Mouse (Mus musculus) neural tube, embryonic 13.5 days (tissue): ENCODE data around the gene C8g. TPM values are rescaled to one million over a fixed set of nuclear protein-coding genes. Genes with fewer than 3 reads are reported as not detected.
A peak's percentile ranks its signal among the peaks of the same experiment; 100 is the strongest.

Experiments
- ATAC-seq: fragments of 200-750 bp; cut with Nextera tagmentation; 2 replicates; pipeline ENCODE4 v1.8.0; 2017; ENCODE audit warnings: low read depth, mild to moderate bottlenecking, moderate TSS enrichment, moderate library complexity
- H3K27ac ChIP-seq: fragments of 300-500 bp; sonication (generic); replicated peaks from 2 replicates; pipeline ENCODE4 v1.5.1; 2015; ENCODE audit warnings: moderate library complexity, mild to moderate bottlenecking, inconsistent platforms
- H3K27me3 ChIP-seq: fragments of 300-500 bp; sonication (generic); 2 replicates; pipeline ENCODE4 v1.6.1; 2015; ENCODE audit warnings: mild to moderate bottlenecking, inconsistent platforms
- H3K36me3 ChIP-seq: fragments of 300-500 bp; sonication (generic); 2 replicates; pipeline ENCODE4 v1.6.1; 2015; ENCODE audit warnings: mild to moderate bottlenecking, inconsistent platforms
- H3K4me1 ChIP-seq: fragments of 300-500 bp; sonication (generic); replicated peaks from 2 replicates; pipeline ENCODE4 v1.6.1; 2015; ENCODE audit warnings: inconsistent platforms
- H3K4me2 ChIP-seq: fragments of 300-500 bp; sonication (generic); 2 replicates; pipeline ENCODE4 v1.6.1; 2015; ENCODE audit warnings: inconsistent platforms, mild to moderate bottlenecking, moderate library complexity
- H3K4me3 ChIP-seq: fragments of 300-500 bp; sonication (generic); 2 replicates; pipeline ENCODE4 v1.5.1; 2015; ENCODE audit warnings: mild to moderate bottlenecking, inconsistent platforms
- H3K9ac ChIP-seq: fragments of 300-500 bp; sonication (generic); 2 replicates; pipeline ENCODE4 v1.6.1; 2015; ENCODE audit warnings: moderate library complexity, mild to moderate bottlenecking, inconsistent platforms
- H3K9me3 ChIP-seq: fragments of 300-500 bp; sonication (generic); 2 replicates; pipeline ENCODE4 v1.6.1; 2016; ENCODE audit warnings: inconsistent platforms
- WGBS: fragments of 180-500 bp; shearing (Covaris S2); methylation state at CpG from one replicate; pipeline ENCODE4 v1.1.7; 2015; 5-methylcytosine and 5-hydroxymethylcytosine counted together
- polyA plus RNA-seq: library from polyadenylated mRNA; unstranded; fragments of >200 nt; fragmentation: Nextera tagmentation; extraction: Ambion mirVana; gene quantifications from 2 replicates; pipeline ENCODE4 v1.2.1, GENCODE M21; 2015

C8g gene
- polyA plus RNA-seq, 1 experiment from 2014 or later: 5.7 TPM

DNA sequence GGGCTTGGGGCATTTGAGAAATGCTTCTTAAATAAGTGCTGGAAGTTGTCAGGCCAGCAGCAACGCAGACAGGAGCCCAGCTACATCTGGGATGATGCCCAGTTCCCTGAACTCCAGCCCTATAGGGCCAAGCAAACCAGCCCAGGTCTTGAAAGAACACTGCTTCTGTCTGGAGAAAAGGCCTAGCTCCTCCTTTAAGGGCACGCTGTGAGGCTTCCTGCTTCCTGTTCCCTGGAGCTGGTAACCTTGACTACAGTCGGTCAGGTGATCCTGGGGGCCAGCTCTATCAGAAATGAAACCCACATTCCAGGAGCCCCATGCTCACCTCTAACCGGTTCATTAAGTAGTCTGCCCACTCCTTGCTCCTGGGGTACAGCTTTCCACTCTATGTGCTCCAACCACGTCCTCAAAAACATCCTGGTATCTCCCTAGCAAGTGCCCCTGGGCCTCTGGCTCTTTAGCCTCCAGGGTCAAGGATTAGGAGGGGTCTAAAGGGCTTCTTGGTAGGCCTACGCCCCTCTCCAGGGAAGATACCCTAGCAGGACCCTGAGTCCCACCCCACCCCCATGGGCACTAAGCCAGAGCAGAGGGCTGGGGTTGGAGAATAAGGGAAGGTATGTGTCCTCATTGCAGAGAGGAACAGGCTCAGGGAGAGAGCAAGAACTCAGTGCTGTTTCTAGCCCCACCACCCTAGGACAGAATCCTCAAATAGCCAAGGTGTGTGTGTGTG lies 3.5 kb downstream of the C8g start:
- Histone ChIP-seq H3K4me1 (peaks cover 18% of the 10 kb centered on the region), H3K27ac (no peak overlapping the region), H3K4me3 (no peak overlapping the region), H3K9ac (peak overlapping the region; percentile 8; the same call in 1 of the 2 replicates), H3K9me3 (no peaks in the 10 kb centered on the region), H3K27me3 (no peaks in the 10 kb centered on the region), H3K36me3 (peaks cover 4% of the 10 kb centered on the region), H3K4me2 (no peak overlapping the region)
- WGBS: 62% methylated on average over 6 of the region's 6 CpGs
- no peak for ATAC-seq

DNA sequence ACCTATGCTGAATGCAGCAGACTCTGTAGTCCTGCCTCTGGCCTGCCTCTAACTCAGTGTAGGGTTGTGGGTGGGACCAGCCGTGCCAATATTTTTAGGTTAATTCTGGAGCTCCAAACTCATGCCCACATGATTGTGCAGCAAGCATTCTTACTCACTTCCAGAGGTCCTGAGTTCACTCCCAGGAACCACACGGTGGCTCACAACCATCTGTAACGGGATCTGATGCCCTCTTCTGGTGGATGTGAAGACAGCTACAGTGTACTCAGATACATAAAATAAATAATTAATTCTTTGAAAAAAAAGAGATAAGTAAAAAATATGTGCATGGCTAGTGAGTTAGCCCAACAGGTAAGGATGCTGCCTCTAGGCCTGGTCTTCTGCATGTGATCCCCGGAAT lies 5.1 kb downstream of the C8g start:
- peaks cover 8% of the 10 kb centered on the region for H3K4me1 ChIP-seq
- 45% methylated on average over 4 of the region's 4 CpGs for WGBS
- no peaks in the 10 kb centered on the region for H3K9me3 ChIP-seq
- no peak overlapping the region for H3K4me3 ChIP-seq
- no peak overlapping the region for H3K27ac ChIP-seq
- no peak overlapping the region for H3K9ac ChIP-seq
- no peak overlapping the region for H3K4me2 ChIP-seq
- H3K27me3 ChIP-seq: no peaks in the 10 kb centered on the region
- no peak for ATAC-seq
- no peaks in the 10 kb centered on the region for H3K36me3 ChIP-seq

DNA sequence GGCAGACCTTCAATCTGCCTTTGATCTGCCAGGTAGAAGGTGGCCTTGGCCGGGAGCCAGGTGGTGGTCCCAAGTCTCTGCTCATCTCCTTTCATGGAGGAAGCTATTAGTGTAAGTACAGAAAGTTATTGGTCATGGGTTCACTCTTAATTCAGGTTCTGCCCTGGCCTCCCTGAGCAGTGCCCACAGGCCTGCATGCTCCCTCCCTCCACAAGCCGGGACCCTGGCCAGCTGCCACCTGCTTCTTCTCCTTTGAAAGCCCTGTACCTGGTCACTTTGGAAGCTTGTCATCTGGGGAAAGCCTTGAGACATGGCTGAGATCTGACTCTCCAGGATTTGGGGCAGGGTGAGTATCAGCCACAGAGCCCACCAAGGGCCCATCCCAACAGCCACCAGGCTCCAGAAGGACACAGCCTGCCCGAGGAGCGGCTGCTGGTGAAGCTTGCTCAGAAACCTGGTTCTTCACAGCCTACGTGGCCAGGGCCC lies 8.0 kb downstream of the C8g start, which contains the start of gene Lcn12:
TSS of gene Lcn12 (minus strand) at position 436 of the 486 bp plus-strand sequence.
- WGBS: 84% methylated on average over 5 of the region's 5 CpGs

DNA sequence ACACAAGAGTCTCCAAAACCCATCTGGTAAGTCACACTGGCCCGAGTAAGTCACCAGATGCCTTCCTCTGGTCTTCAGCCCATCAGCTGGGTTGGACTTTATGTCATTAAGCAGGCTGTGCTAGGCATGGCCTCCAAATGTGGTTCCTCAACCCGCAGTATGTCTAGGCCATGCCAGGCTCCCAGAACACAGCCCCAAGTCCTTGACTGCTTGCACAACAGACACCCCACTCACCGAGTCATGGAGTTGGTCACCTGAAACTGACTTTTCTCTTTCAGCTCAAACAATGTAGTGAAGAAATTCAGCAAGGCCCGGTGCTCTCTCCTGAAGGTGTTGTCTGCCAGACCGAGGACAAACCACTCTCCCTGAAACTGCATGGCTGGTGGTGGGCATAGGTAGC lies 8.5 kb downstream of the C8g start:
- Histone ChIP-seq H3K9me3 (no peaks in the 10 kb centered on the region), H3K27me3 (no peaks in the 10 kb centered on the region), H3K9ac (no peak overlapping the region), H3K4me3 (no peak overlapping the region), H3K36me3 (no peaks in the 10 kb centered on the region), H3K27ac (no peak overlapping the region), H3K4me1 (no peaks in the 10 kb centered on the region), H3K4me2 (no peak overlapping the region)
- ATAC-seq: no peak
- 87% methylated on average over 5 of the region's 5 CpGs for WGBS

More for the DNA sequence above, 8.0 kb downstream of the C8g start, which contains the start of gene Lcn12:
- H3K4me2 ChIP-seq: no peak within 1 kb of the TSS
- H3K9ac ChIP-seq: no peak within 1 kb of the TSS
- H3K9me3 ChIP-seq: no peaks in the 10 kb centered on the region
- H3K4me3 ChIP-seq: no peak within 1 kb of the TSS
- H3K4me1 ChIP-seq: no peaks in the 10 kb centered on the region
- H3K36me3 ChIP-seq: no peaks in the 10 kb centered on the region
- H3K27ac ChIP-seq: no peak within 1 kb of the TSS
- ATAC-seq: no peak
- no peaks in the 10 kb centered on the region for H3K27me3 ChIP-seq

DNA sequence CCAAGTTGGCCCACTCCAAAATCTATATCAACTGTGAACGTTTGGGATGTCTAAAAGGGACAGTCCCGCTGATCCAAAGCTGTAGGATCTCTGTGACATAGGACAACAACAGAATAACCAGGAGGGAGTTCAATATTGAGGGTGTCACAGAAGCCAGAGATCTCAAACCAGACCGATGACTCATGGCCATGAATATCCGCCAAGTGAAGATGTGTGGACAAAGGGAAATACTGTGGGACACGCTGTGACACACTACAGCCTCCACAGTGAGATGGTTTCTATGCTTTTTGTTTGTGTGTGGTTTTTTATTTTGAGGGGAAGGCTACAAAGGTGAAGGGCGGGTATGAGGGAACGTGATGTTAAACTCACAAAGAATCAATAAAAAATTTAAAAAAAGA lies 12.8 kb downstream of the C8g start:
- H3K9ac ChIP-seq: no peak overlapping the region
- WGBS: 85% methylated on average over 7 of the region's 7 CpGs

DNA sequence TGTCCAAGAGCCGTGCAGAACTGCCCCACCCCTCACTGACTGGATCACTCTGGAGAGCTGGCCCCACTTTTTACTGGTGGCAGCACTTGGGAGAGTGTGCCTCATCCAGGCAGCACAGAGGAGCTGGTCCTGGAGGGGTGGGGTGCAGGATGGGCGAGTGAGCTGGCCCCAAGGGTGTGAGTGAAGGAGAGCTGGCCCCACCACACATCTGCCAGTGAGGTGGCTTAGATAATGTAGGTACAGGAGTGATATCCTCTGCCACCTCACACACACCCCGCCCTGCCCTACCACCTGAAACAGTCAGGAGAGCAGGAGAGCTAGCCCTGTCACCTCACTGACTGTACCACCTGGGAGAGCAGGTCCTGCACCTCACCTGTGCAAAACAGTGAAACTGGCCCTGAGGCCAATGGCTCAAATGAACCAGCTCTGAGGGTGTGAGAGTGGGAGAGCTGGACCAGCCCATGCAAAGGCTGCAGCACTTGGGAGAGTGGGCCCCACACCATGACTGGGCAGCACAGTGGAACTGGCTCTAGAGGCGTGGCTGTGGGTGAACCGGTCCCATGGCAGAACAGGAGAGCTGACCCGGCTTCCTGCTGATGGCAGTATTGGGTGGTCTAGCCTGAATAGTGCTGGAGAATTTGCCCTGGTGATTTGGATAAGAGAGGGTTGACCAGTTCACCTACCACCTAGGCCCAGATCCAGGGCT lies 13.4 kb downstream of the C8g start:
- no peaks in the 10 kb centered on the region for H3K9me3 ChIP-seq
- H3K27me3 ChIP-seq: no peaks in the 10 kb centered on the region
- H3K36me3 ChIP-seq: no peaks in the 10 kb centered on the region
- no peak for ATAC-seq
- no peak overlapping the region for H3K4me2 ChIP-seq
- no peak overlapping the region for H3K27ac ChIP-seq
- 82% methylated on average over 6 of the region's 6 CpGs for WGBS
- no peak overlapping the region for H3K4me3 ChIP-seq
- no peak overlapping the region for H3K9ac ChIP-seq
- no peaks in the 10 kb centered on the region for H3K4me1 ChIP-seq

More for the DNA sequence above, 12.8 kb downstream of the C8g start:
- Histone ChIP-seq H3K4me2 (no peak overlapping the region), H3K27me3 (no peaks in the 10 kb centered on the region), H3K9me3 (no peaks in the 10 kb centered on the region), H3K4me3 (no peak overlapping the region), H3K4me1 (no peaks in the 10 kb centered on the region), H3K36me3 (no peaks in the 10 kb centered on the region), H3K27ac (no peak overlapping the region)
- no peak for ATAC-seq

DNA sequence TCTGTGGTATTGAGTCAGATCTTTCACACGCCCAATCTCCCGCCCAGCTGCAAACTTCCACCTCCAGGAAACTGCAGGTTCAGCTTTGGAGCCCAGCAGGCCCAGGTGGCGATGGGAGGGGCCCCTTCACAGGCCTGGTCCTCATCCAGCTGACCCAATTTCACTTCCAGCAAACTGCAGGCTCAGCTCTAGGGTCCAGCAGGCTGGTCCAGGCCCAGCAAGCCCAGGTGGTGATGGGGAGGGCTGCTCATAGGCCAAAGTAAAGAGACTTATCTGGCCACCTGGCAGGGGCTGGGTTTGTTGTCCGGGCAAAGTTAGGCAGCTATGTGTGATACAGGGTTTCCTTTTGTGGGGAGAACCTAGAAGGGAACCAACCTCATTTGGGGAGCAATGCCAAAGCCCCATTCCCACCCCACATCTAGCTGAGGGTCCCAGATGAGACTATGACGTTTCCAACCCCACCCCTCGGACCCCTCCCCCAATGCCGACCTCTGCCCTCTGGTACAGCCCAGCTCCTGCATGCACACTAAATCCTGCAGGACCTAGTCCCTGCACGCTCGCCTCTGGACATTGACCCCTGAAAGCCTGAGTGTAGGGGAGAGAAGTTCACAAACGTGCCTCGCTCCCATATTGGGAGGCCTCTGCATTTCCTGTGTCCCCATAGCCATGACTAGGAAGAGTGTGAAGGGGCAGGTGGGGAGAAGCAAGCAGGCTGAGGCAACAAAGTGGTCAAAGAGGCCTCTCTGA lies 16.4 kb downstream of the C8g start:
- no peak overlapping the region for H3K4me2 ChIP-seq
- H3K9me3 ChIP-seq: no peaks in the 10 kb centered on the region
- H3K9ac ChIP-seq: no peak overlapping the region
- H3K4me1 ChIP-seq: no peaks in the 10 kb centered on the region
- 72% methylated on average over 11 of the region's 11 CpGs for WGBS
- H3K27ac ChIP-seq: no peak overlapping the region
- no peaks in the 10 kb centered on the region for H3K36me3 ChIP-seq
- ATAC-seq: no peak
- H3K27me3 ChIP-seq: no peaks in the 10 kb centered on the region
- H3K4me3 ChIP-seq: no peak overlapping the region

DNA sequence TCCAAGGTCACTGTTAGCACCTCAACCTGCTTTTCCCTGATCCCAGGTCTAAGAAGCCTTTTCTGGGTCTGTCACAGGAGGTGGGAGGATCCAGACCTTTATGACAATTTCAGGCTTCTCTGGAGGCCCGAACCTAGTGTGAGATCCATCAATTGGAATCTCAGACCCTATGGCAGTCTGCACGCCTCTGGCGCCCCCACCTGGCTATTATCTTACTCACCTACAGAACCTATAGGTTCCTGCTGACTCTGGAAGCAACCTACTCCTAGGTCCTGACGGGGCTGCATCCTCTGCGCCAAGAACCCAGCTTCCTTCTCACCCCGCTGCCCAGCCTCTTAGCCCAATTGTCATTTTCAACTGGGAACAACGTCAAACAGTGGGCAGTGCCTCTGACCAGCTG lies 18.6 kb downstream of the C8g start:
- no peak for ATAC-seq
- Histone ChIP-seq H3K9ac (no peak overlapping the region), H3K4me3 (no peak overlapping the region), H3K9me3 (no peaks in the 10 kb centered on the region), H3K4me1 (no peaks in the 10 kb centered on the region), H3K36me3 (no peaks in the 10 kb centered on the region), H3K27ac (no peak overlapping the region), H3K4me2 (no peak overlapping the region), H3K27me3 (no peaks in the 10 kb centered on the region)
- 26% methylated on average over 7 of the region's 7 CpGs for WGBS

DNA sequence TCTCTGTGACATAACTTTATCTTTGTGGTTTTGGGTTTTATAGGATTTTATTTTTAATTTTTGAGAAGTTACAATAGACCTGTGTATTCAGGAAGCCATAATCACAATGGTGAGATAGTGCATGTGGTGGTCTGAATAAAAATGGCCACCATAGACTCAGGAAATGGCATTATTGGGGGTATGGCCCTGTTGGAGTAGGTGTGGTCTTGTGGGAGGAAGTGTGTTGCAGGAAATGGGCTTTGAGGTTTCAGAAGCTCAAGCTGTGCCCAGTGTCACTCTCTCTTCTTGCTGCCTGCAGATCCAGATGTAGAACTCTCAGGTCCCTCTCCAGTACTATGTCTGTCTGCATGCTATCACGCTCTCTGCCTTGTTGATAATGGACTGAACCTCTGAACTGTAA lies 21.0 kb downstream of the C8g start:
- H3K27me3 ChIP-seq: no peaks in the 10 kb centered on the region
- WGBS: 100% methylated on average over 1 of the region's 1 CpGs
- no peak overlapping the region for H3K9ac ChIP-seq
- no peak overlapping the region for H3K4me2 ChIP-seq
- no peak overlapping the region for H3K4me3 ChIP-seq
- no peaks in the 10 kb centered on the region for H3K9me3 ChIP-seq
- H3K27ac ChIP-seq: no peak overlapping the region
- H3K36me3 ChIP-seq: no peaks in the 10 kb centered on the region
- H3K4me1 ChIP-seq: no peaks in the 10 kb centered on the region
- no peak for ATAC-seq

DNA sequence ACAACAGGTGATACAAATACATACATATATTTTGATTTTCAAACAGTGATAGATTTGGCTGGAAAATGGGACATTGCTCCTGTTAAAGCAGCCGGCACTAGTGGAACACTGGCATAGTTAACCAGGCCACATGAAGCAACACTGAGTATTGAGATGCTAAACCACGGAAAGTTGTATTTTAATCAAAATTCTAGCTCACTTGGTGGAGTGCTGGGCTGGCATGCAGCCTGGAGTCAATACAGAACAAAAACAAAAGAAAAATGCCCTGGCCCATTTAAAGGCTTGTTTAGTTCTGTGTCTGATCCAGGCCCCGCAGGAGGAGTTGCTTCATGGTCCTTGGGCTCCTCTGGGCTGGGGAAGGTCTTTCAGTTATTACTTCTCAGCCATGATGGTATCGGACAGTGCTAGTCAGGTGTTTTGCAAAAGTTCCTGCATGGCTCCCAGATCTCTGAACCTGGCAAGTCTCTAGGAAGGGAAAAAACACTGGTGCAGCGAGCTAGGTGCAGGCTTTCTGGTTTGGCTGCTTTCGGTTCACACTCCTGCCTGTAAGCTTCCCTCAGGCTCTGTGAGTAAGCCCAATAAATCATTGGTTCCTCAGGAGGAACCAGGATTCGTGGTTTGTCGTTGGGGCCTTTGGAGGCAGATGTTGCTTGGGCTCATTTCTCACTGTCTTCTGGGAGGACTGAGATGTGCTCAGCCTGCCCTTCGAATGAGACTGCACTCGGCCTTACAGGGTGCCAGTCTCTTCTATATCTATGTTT lies 21.8 kb downstream of the C8g start:
- 74% methylated on average over 10 of the region's 10 CpGs for WGBS
- H3K27ac ChIP-seq: no peak overlapping the region
- H3K27me3 ChIP-seq: no peaks in the 10 kb centered on the region
- no peak for ATAC-seq
- no peak overlapping the region for H3K4me3 ChIP-seq
- H3K4me2 ChIP-seq: no peak overlapping the region
- no peaks in the 10 kb centered on the region for H3K4me1 ChIP-seq
- no peaks in the 10 kb centered on the region for H3K9me3 ChIP-seq
- no peaks in the 10 kb centered on the region for H3K36me3 ChIP-seq
- H3K9ac ChIP-seq: no peak overlapping the region

DNA sequence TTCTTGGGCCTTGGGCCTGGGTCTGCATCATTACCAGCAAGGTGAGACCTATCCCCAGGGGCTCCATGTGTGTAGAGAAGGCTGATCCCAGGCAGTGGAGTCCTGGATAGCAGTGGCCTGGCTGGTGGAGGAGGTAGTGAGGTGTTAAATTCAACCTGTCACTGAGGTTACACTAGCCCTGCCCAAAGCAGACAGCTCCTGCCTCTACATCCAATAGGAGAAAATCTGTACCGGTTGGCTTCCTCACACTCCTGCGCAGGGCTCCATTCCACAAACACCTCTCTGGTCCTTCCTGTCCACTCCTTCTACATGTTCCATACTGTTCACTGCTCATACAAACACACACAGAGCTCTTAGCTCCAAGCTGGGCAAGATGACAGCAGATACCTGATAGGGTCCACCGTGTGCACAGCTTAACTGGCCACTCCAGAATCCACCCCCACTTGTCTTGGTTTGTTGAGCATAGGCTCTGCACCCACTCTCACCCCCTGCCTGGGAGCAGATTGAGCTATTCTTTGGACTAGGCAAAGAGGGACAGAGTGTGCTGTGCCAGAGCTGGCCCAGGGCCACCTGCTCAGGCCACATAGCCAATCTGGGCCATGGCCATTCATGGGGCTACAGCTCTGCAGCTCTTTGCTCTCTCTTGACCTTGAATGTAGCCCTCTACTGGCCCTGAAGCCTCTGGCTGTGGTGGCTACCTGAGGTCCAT lies 23.4 kb downstream of the C8g start:
- Histone ChIP-seq H3K36me3 (no peaks in the 10 kb centered on the region), H3K4me2 (no peak overlapping the region), H3K9me3 (no peaks in the 10 kb centered on the region), H3K4me3 (no peak overlapping the region), H3K9ac (no peak overlapping the region), H3K27me3 (no peaks in the 10 kb centered on the region), H3K4me1 (no peaks in the 10 kb centered on the region), H3K27ac (no peak overlapping the region)
- 97% methylated on average over 3 of the region's 3 CpGs for WGBS
- no peak for ATAC-seq
